Comparison of ENCODE assay signal across 15 mouse cellular contexts in genomic region chr4:13217683-13218082, GRCm38 (mm10).
DNase-seq lines count a peak whose midpoint lies in the region; ATAC-seq and TF ChIP-seq lines count a peak whose summit lies in the region.
"Had no signal": no experiment of that assay in that cellular context is flagged by ENCODE, and none has a peak within 500 bp of the region (broad histone marks: within the 10 kb centered on the region; RNA-seq: fewer than 3 reads in every experiment).

No protein-coding gene starts in this region.

- TF ChIP-seq CTCF in lung, postnatal 0 days (IDR thresholded peaks at IDR 0.05), result no peak

- no peak for TF ChIP-seq EP300 in lung, postnatal 0 days (IDR thresholded peaks at IDR 0.05)

- no peak overlapping the region for H3K9ac ChIP-seq in lung, postnatal 0 days (replicated peaks; ENCODE audit: low read depth)
- H3K9ac ChIP-seq: forebrain, postnatal 0 days; heart, embryonic 15.5 days; liver, embryonic 13.5 days; neural tube, embryonic 12.5 days had no signal

- no peak overlapping the region for H3K4me3 ChIP-seq in lung, postnatal 0 days (ENCODE audit: low read depth, low read length)
- H3K4me3 ChIP-seq: heart, embryonic 15.5 days; liver, embryonic 13.5 days; neural tube, embryonic 12.5 days had no signal

- no peak overlapping the region for H3K27ac ChIP-seq in lung, postnatal 0 days (ENCODE audit: low read length)
- H3K27ac ChIP-seq: heart, embryonic 15.5 days; liver, embryonic 13.5 days; neural tube, embryonic 12.5 days had no signal

- no peaks in the 10 kb centered on the region for H3K27me3 ChIP-seq in lung, postnatal 0 days (replicated peaks; ENCODE audit: insufficient read depth, low read length)
- H3K27me3 ChIP-seq: heart, embryonic 15.5 days; liver, embryonic 13.5 days; neural tube, embryonic 12.5 days had no signal

- peak; percentile 57 for ATAC-seq in lung, postnatal 0 days
- ATAC-seq: forebrain, postnatal 0 days had no signal

- no peaks in the 10 kb centered on the region for H3K4me1 ChIP-seq in lung, postnatal 0 days (ENCODE audit: insufficient read depth, low read depth, low read length)
- H3K4me1 ChIP-seq: liver, embryonic 13.5 days; neural tube, embryonic 12.5 days had no signal

- WGBS in lung, postnatal 0 days, result 18% methylated on average over 3 of the region's 3 CpGs

- peak; percentile 8 for DNase-seq in ES-CJ7 (ENCODE audit: low read depth, low spot score)
- DNase-seq in adipocyte (ENCODE audit: low spot score), result peak; percentile 13
- DNase-seq in heart, adult 9 months (ENCODE audit: low spot score in 2 of 2), result peak; percentile 74 to 75
- DNase-seq in lung, postnatal 0 days (ENCODE audit: low spot score), result peak; percentile 70
- DNase-seq in layer of hippocampus, adult 18-20 months (ENCODE audit: low spot score in 2 of 2), result no peak
- DNase-seq in right cerebral cortex, adult 2 months (ENCODE audit: low spot score in 2 of 2), result no peak
- no peak for DNase-seq in left cerebral cortex, adult 18-20 months (ENCODE audit: low spot score in 2 of 2)
- no peak for DNase-seq in adrenal gland, postnatal 36 days
- DNase-seq: forebrain, postnatal 0 days; kidney, postnatal 10 days; liver, embryonic 13.5 days; midbrain, embryonic 14.5 days; retina, postnatal 1 day had no signal

- no peaks in the 10 kb centered on the region for H3K9me3 ChIP-seq in lung, postnatal 0 days (ENCODE audit: low read length)
- H3K9me3 ChIP-seq: heart, embryonic 15.5 days; liver, embryonic 13.5 days; neural tube, embryonic 12.5 days had no signal

- H3K36me3 ChIP-seq in lung, postnatal 0 days (ENCODE audit: insufficient read depth, low read length), result no peaks in the 10 kb centered on the region
- H3K36me3 ChIP-seq: heart, embryonic 15.5 days; liver, embryonic 13.5 days; neural tube, embryonic 12.5 days had no signal

- H3K4me2 ChIP-seq in lung, postnatal 0 days (replicated peaks; ENCODE audit: low read depth, low read length), result no peak overlapping the region
- H3K4me2 ChIP-seq: heart, embryonic 15.5 days; liver, embryonic 13.5 days; neural tube, embryonic 12.5 days had no signal

Comparison
In these comparisons a context has a peak if more than half of its experiments do, and no peak if none do; other contexts are left out.
1. DNase-seq: peak in ES-CJ7 (single experiment), adipocyte (single experiment), heart, adult 9 months (2 of 2) and lung, postnatal 0 days (single experiment); none in layer of hippocampus, adult 18-20 months (0 of 2), right cerebral cortex, adult 2 months (0 of 2), left cerebral cortex, adult 18-20 months (0 of 2) and adrenal gland, postnatal 36 days (0 of 2).